Mouse (Mus musculus): ENCODE measurements around the gene Gtf2h2.

DNA sequence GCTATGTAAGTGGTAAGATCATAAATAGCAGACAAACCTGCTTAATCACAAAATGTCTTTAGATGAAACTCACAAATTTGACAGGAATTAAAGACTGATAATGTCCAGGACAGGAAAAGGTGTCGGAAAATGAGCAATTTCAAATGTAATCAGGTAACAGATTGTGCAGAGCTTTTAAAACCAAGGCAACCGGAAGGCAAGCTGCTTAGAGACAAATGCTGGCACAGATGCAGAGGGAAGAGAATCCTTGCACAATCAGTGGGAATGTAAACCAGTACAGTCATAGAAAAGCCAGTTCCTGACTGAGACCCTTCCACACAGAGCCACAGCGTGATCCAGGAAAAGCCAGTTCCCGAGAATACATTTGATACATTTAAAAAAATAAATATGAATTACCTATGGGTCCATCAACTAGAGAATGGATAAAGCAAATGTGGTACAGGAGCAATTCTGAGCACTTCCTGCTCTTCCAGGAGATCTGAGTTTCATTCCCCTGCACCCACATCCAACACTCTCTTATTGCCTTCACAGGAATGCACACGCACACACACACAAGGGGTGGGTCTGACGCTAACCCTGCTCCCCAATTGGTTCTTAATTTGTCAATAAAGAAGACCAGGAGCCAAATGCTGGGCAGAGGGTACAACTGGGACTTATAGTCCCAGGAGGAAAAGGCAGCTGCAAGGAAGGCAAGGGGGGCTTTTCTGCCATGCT is 33.7 kb upstream of the Gtf2h2 start:
- no peak for TF ChIP-seq CTCF (conservative IDR thresholded peaks at IDR 0.05; ENCODE audit: low read length)
- no peak for TF ChIP-seq POU5F1 (IDR thresholded peaks at IDR 0.05; ENCODE audit: borderline replicate concordance, low read length)
- no peak for TF ChIP-seq NANOG (IDR thresholded peaks at IDR 0.05; ENCODE audit: borderline replicate concordance, low read length)

All from E14TG2a.4 (cell line).